In the genomic region with DNA sequence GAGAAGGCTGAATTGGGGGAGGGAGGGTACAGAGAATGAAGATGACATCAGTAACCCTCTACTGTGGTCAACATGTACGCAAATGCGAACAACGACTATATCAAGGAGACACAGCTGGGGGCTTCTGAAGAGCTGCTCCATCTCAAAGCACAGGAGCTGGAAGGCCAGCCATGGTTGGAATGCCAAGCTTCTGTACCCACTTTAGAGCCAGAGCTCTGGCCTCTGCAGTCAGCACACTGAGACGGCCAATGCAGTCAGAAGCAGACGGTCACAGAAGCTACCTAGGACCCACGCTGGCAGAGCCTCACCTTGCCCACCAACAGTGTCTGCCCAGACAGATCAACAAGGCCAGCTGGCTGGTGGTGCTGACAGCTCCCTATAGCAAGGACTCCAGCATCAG, we compare ENCODE assay signal across 21 mouse cellular contexts.
DNase-seq lines count a peak whose midpoint lies in the region; ATAC-seq and TF ChIP-seq lines count a peak whose summit lies in the region.
"Had no signal": no experiment of that assay in that cellular context is flagged by ENCODE, and none has a peak within 500 bp of the region (broad histone marks: within the 10 kb centered on the region; RNA-seq: fewer than 3 reads in every experiment).

No protein-coding gene starts in this region.

- H3K4me2 ChIP-seq in intestine, postnatal 0 days (replicated peaks; ENCODE audit: low read depth) = no peak overlapping the region
- H3K4me2 ChIP-seq: embryonic facial prominence, embryonic 12.5 days; forebrain, embryonic 12.5 days; heart, embryonic 11.5 days; hindbrain, embryonic 14.5 days; limb, embryonic 13.5 days; liver, embryonic 12.5 days; neural tube, embryonic 12.5 days had no signal

- H3K27me3 ChIP-seq in heart, embryonic 10.5 days (ENCODE audit: insufficient read depth, poor library complexity, severe bottlenecking) = no peaks in the 10 kb centered on the region
- no peaks in the 10 kb centered on the region for H3K27me3 ChIP-seq in intestine, postnatal 0 days (replicated peaks; ENCODE audit: control insufficient read depth, insufficient read depth, low read length)
- H3K27me3 ChIP-seq in forebrain, embryonic 10.5 days (ENCODE audit: poor library complexity, severe bottlenecking) = no peaks in the 10 kb centered on the region
- H3K27me3 ChIP-seq: CH12.LX; embryonic facial prominence, embryonic 12.5 days; forebrain, embryonic 12.5 days; limb, embryonic 13.5 days; liver, embryonic 12.5 days; neural tube, embryonic 12.5 days; Patski had no signal

- no peak for TF ChIP-seq CTCF in intestine, postnatal 0 days (IDR thresholded peaks at IDR 0.05; ENCODE audit: low read depth)

- no peak overlapping the region for H3K4me3 ChIP-seq in heart, embryonic 10.5 days
- no peak overlapping the region for H3K4me3 ChIP-seq in intestine, postnatal 0 days (ENCODE audit: low read depth, low read length)
- no peak overlapping the region for H3K4me3 ChIP-seq in forebrain, embryonic 10.5 days
- H3K4me3 ChIP-seq: embryonic facial prominence, embryonic 12.5 days; forebrain, embryonic 12.5 days; limb, embryonic 13.5 days; liver, embryonic 12.5 days; midbrain, embryonic 10.5 days; neural tube, embryonic 12.5 days had no signal

- peak overlapping the region; percentile 36; the same call in 1 of the 2 replicates for H3K27ac ChIP-seq in heart, embryonic 10.5 days
- H3K27ac ChIP-seq in intestine, postnatal 0 days (ENCODE audit: low read depth, low read length) = no peak overlapping the region
- H3K27ac ChIP-seq in forebrain, embryonic 10.5 days = no peak overlapping the region
- H3K27ac ChIP-seq: embryonic facial prominence, embryonic 12.5 days; forebrain, embryonic 12.5 days; hindbrain, embryonic 14.5 days; limb, embryonic 13.5 days; liver, embryonic 12.5 days; midbrain, embryonic 10.5 days; neural tube, embryonic 12.5 days had no signal

- H3K9me3 ChIP-seq in heart, embryonic 10.5 days = no peaks in the 10 kb centered on the region
- H3K9me3 ChIP-seq in intestine, postnatal 0 days (ENCODE audit: control insufficient read depth) = no peaks in the 10 kb centered on the region
- H3K9me3 ChIP-seq in forebrain, embryonic 10.5 days = no peaks in the 10 kb centered on the region
- H3K9me3 ChIP-seq: embryonic facial prominence, embryonic 12.5 days; forebrain, embryonic 12.5 days; G1E; liver, embryonic 12.5 days; midbrain, embryonic 10.5 days; neural tube, embryonic 12.5 days had no signal

- no peak overlapping the region for H3K9ac ChIP-seq in intestine, postnatal 0 days (ENCODE audit: low read depth, low read length)
- H3K9ac ChIP-seq: embryonic facial prominence, embryonic 12.5 days; forebrain, embryonic 12.5 days; hindbrain, embryonic 14.5 days; limb, embryonic 13.5 days; liver, embryonic 12.5 days; neural tube, embryonic 12.5 days had no signal

- intact Hi-C loops in heart, postnatal 14 days (cut with DNase I) = loop anchor here (5.0 kb wide), 1 partner anchor 73 kb away; a partner anchor contains a TSS
- intact Hi-C loops in left cerebral cortex, postnatal 4 days (cut with DNase I) = loop anchor here (10.0 kb wide), 1 partner anchor 66 kb away; a partner anchor contains a TSS
- intact Hi-C loops in left cerebral cortex, postnatal 14 days (cut with DNase I) = no loop called here

- 79% methylated on average over 6 of the region's 6 CpGs for WGBS in heart, embryonic 10.5 days
- 82% methylated on average over 6 of the region's 6 CpGs for WGBS in intestine, postnatal 0 days
- 89% methylated on average over 6 of the region's 6 CpGs for WGBS in forebrain, embryonic 10.5 days

- H3K4me1 ChIP-seq in heart, embryonic 10.5 days = peaks cover 21% of the 10 kb centered on the region
- H3K4me1 ChIP-seq in intestine, postnatal 0 days (replicated peaks; ENCODE audit: control insufficient read depth, insufficient read depth, low read length) = no peaks in the 10 kb centered on the region
- no peaks in the 10 kb centered on the region for H3K4me1 ChIP-seq in forebrain, embryonic 10.5 days
- H3K4me1 ChIP-seq: embryonic facial prominence, embryonic 12.5 days; forebrain, embryonic 12.5 days; limb, embryonic 13.5 days; liver, embryonic 12.5 days; midbrain, embryonic 10.5 days; neural tube, embryonic 12.5 days had no signal

- 0 out of 2 replicates have a peak, but pooled peaks have one; percentile 1 for ATAC-seq in intestine, postnatal 0 days
- ATAC-seq: liver, embryonic 12.5 days had no signal

- DNase-seq in heart, embryonic 10.5 days (ENCODE audit: low spot score) = peak; percentile 54
- no peak for DNase-seq in heart, postnatal 14 days
- peak; percentile 17 for DNase-seq in left cerebral cortex, postnatal 4 days
- no peak for DNase-seq in left cerebral cortex, postnatal 14 days (ENCODE audit: low spot score in 2 of 2)
- DNase-seq in cerebellum, adult 9-11 months = peak; percentile 68
- no peak for DNase-seq in forebrain, embryonic 10.5 days (ENCODE audit: extremely low spot score, low spot score)
- DNase-seq: B cell, adult 2 months; right cerebral cortex, postnatal 25 days; spleen, adult 18-20 months had no signal

- peaks cover 6% of the 10 kb centered on the region; the same call in 1 of the 2 replicates for H3K36me3 ChIP-seq in heart, embryonic 10.5 days
- no peaks in the 10 kb centered on the region for H3K36me3 ChIP-seq in intestine, postnatal 0 days (ENCODE audit: control insufficient read depth, insufficient read depth)
- H3K36me3 ChIP-seq in forebrain, embryonic 10.5 days (replicated peaks) = no peaks in the 10 kb centered on the region
- H3K36me3 ChIP-seq: embryonic facial prominence, embryonic 12.5 days; forebrain, embryonic 12.5 days; G1E; limb, embryonic 13.5 days; liver, embryonic 12.5 days; midbrain, embryonic 10.5 days; neural tube, embryonic 12.5 days had no signal

Comparison
In these comparisons a context has a peak if more than half of its experiments do, and no peak if none do; other contexts are left out.
1. DNase-seq: peak in heart, embryonic 10.5 days (single experiment), left cerebral cortex, postnatal 4 days (single experiment) and cerebellum, adult 9-11 months (single experiment); none in heart, postnatal 14 days (0 of 2), left cerebral cortex, postnatal 14 days (0 of 2) and forebrain, embryonic 10.5 days (single experiment).